Mouse (Mus musculus) lung, postnatal 0 days (tissue): ENCODE measurements around the gene Lysmd4.

Experiments
- CTCF ChIP-seq: IDR thresholded peaks from 2 replicates; pipeline ENCODE4 v1.5.1; 2016; ENCODE audit warnings: antibody characterized with exemption, mild to moderate bottlenecking
- EP300 ChIP-seq: IDR thresholded peaks from 2 replicates; pipeline ENCODE4 v1.6.1; 2016; ENCODE audit warnings: antibody characterized with exemption, mild to moderate bottlenecking, control low read depth

- no peak for TF ChIP-seq CTCF
- no peak for TF ChIP-seq EP300
These were observed 18.7 kb upstream of the Lysmd4 start for GRCm38 (mm10) chr7:67203625-67204024.
